In genomic region chr2:93521571-93521970, GRCm38 (mm10) we compare ENCODE assay signal across 19 mouse cellular contexts. TPM values are rescaled to one million over a fixed set of nuclear protein-coding genes. Genes with fewer than 3 reads are reported as not detected.
DNase-seq lines count a peak whose midpoint lies in the region; ATAC-seq and TF ChIP-seq lines count a peak whose summit lies in the region.
"Had no signal": no experiment of that assay in that cellular context is flagged by ENCODE, and none has a peak within 500 bp of the region (broad histone marks: within the 10 kb centered on the region; RNA-seq: fewer than 3 reads in every experiment).

No protein-coding gene starts in this region.

- H3K27ac ChIP-seq in hindbrain, embryonic 12.5 days, result peak overlapping the region; percentile 48; the same call in 1 of the 2 replicates
- H3K27ac ChIP-seq in hindbrain, embryonic 11.5 days (ENCODE audit: low read depth, low read length), result no peak overlapping the region
- peak overlapping the region; percentile 83 for H3K27ac ChIP-seq in embryonic facial prominence, embryonic 13.5 days
- peak overlapping the region; percentile 37 for H3K27ac ChIP-seq in hindbrain, postnatal 0 days
- peak overlapping the region; percentile 62; the same call in 1 of the 2 replicates for H3K27ac ChIP-seq in neural tube, embryonic 14.5 days (ENCODE audit: low read depth, low read length)
- H3K27ac ChIP-seq: liver, embryonic 15.5 days had no signal

- H3K4me1 ChIP-seq in hindbrain, embryonic 12.5 days, result peaks cover 11% of the 10 kb centered on the region
- no peaks in the 10 kb centered on the region for H3K4me1 ChIP-seq in hindbrain, embryonic 11.5 days (replicated peaks; ENCODE audit: control insufficient read depth, insufficient read depth, low read length)
- H3K4me1 ChIP-seq in embryonic facial prominence, embryonic 13.5 days, result peaks cover 63% of the 10 kb centered on the region
- no peaks in the 10 kb centered on the region for H3K4me1 ChIP-seq in hindbrain, postnatal 0 days (ENCODE audit: insufficient read depth, low read length)
- peaks cover 6% of the 10 kb centered on the region for H3K4me1 ChIP-seq in neural tube, embryonic 14.5 days (ENCODE audit: control insufficient read depth, insufficient read depth, low read length)
- H3K4me1 ChIP-seq: liver, embryonic 15.5 days had no signal

- DNase-seq in hindbrain, embryonic 11.5 days (ENCODE audit: low spot score), result no peak
- DNase-seq in hindbrain, postnatal 0 days (ENCODE audit: low spot score), result no peak
- DNase-seq in thymus, postnatal 4 days, result no peak
- DNase-seq: kidney, adult 11 months; kidney, postnatal 25 days; thymus, adult 18-20 months had no signal

- H3K9me3 ChIP-seq in hindbrain, embryonic 12.5 days (replicated peaks), result no peaks in the 10 kb centered on the region
- H3K9me3 ChIP-seq in hindbrain, embryonic 11.5 days (ENCODE audit: control insufficient read depth, low read length), result no peaks in the 10 kb centered on the region
- no peaks in the 10 kb centered on the region for H3K9me3 ChIP-seq in embryonic facial prominence, embryonic 13.5 days
- no peaks in the 10 kb centered on the region for H3K9me3 ChIP-seq in hindbrain, postnatal 0 days (ENCODE audit: low read length)
- no peaks in the 10 kb centered on the region for H3K9me3 ChIP-seq in neural tube, embryonic 14.5 days (ENCODE audit: control insufficient read depth, low read length)
- H3K9me3 ChIP-seq: liver, embryonic 15.5 days had no signal

- no peaks in the 10 kb centered on the region for H3K27me3 ChIP-seq in hindbrain, embryonic 12.5 days
- H3K27me3 ChIP-seq in hindbrain, embryonic 11.5 days (ENCODE audit: control insufficient read depth, insufficient read depth, low read length), result no peaks in the 10 kb centered on the region
- no peaks in the 10 kb centered on the region for H3K27me3 ChIP-seq in embryonic facial prominence, embryonic 13.5 days
- no peaks in the 10 kb centered on the region for H3K27me3 ChIP-seq in hindbrain, postnatal 0 days (ENCODE audit: insufficient read depth, low read length)
- H3K27me3 ChIP-seq in neural tube, embryonic 14.5 days (ENCODE audit: control insufficient read depth, insufficient read depth, low read length), result no peaks in the 10 kb centered on the region
- H3K27me3 ChIP-seq: liver, embryonic 15.5 days had no signal

- TF ChIP-seq CTCF in hindbrain, postnatal 0 days (IDR thresholded peaks at IDR 0.05; ENCODE audit: low read depth), result no peak

- ATAC-seq in hindbrain, embryonic 12.5 days (ENCODE audit: low FRiP score), result no peak
- ATAC-seq in hindbrain, embryonic 11.5 days (ENCODE audit: low FRiP score), result no peak
- no peak for ATAC-seq in embryonic facial prominence, embryonic 13.5 days (ENCODE audit: insufficient number of reproducible peaks, insufficient read depth, low FRiP score, low TSS enrichment, low read depth)
- ATAC-seq in hindbrain, postnatal 0 days, result peak; percentile 13; the same call in 1 of the 2 replicates
- peak; percentile 44; the same call in 1 of the 2 replicates for ATAC-seq in neural tube, embryonic 14.5 days (ENCODE audit: low read depth)
- no peak for ATAC-seq in megakaryocyte progenitor cell, adult 5-6 weeks (replicated peaks; ENCODE audit: poor library complexity)
- ATAC-seq: Patski had no signal

- 0 out of 2 replicates have a peak overlapping the region, but pooled peaks have one; percentile 15 for H3K4me2 ChIP-seq in hindbrain, embryonic 12.5 days (replicated peaks)
- no peak overlapping the region for H3K4me2 ChIP-seq in hindbrain, embryonic 11.5 days (replicated peaks; ENCODE audit: low read depth, low read length)
- peak overlapping the region; percentile 40 for H3K4me2 ChIP-seq in embryonic facial prominence, embryonic 13.5 days
- peak overlapping the region; percentile 8; the same call in 1 of the 2 replicates for H3K4me2 ChIP-seq in hindbrain, postnatal 0 days (ENCODE audit: low read depth, low read length)
- no peak overlapping the region for H3K4me2 ChIP-seq in neural tube, embryonic 14.5 days (ENCODE audit: low read depth, low read length)
- H3K4me2 ChIP-seq: liver, embryonic 15.5 days had no signal

- WGBS in hindbrain, embryonic 12.5 days, result 77% methylated on average over 6 of the region's 6 CpGs
- 83% methylated on average over 6 of the region's 6 CpGs for WGBS in hindbrain, embryonic 11.5 days
- WGBS in embryonic facial prominence, embryonic 13.5 days, result 54% methylated on average over 6 of the region's 6 CpGs
- 35% methylated on average over 6 of the region's 6 CpGs for WGBS in hindbrain, postnatal 0 days
- 34% methylated on average over 6 of the region's 6 CpGs for WGBS in neural tube, embryonic 14.5 days

- no peaks in the 10 kb centered on the region for H3K36me3 ChIP-seq in hindbrain, embryonic 12.5 days
- no peaks in the 10 kb centered on the region for H3K36me3 ChIP-seq in hindbrain, embryonic 11.5 days (ENCODE audit: control insufficient read depth, insufficient read depth, low read length)
- H3K36me3 ChIP-seq in embryonic facial prominence, embryonic 13.5 days, result no peaks in the 10 kb centered on the region
- no peaks in the 10 kb centered on the region for H3K36me3 ChIP-seq in hindbrain, postnatal 0 days (ENCODE audit: insufficient read depth, low read length)
- H3K36me3 ChIP-seq in neural tube, embryonic 14.5 days (ENCODE audit: control insufficient read depth, insufficient read depth, low read length), result no peaks in the 10 kb centered on the region
- H3K36me3 ChIP-seq: liver, embryonic 15.5 days had no signal

- H3K9ac ChIP-seq in hindbrain, embryonic 12.5 days, result no peak overlapping the region
- no peak overlapping the region for H3K9ac ChIP-seq in hindbrain, embryonic 11.5 days (ENCODE audit: low read depth, low read length)
- H3K9ac ChIP-seq in embryonic facial prominence, embryonic 13.5 days, result 0 out of 2 replicates have a peak overlapping the region, but pooled peaks have one; percentile 27
- H3K9ac ChIP-seq in hindbrain, postnatal 0 days (replicated peaks; ENCODE audit: low read length), result no peak overlapping the region
- no peak overlapping the region for H3K9ac ChIP-seq in neural tube, embryonic 14.5 days (replicated peaks; ENCODE audit: low read depth, low read length)
- H3K9ac ChIP-seq: liver, embryonic 15.5 days had no signal

- H3K4me3 ChIP-seq in hindbrain, embryonic 12.5 days, result no peak overlapping the region
- no peak overlapping the region for H3K4me3 ChIP-seq in hindbrain, embryonic 11.5 days (ENCODE audit: low read depth, low read length)
- no peak overlapping the region for H3K4me3 ChIP-seq in embryonic facial prominence, embryonic 13.5 days
- no peak overlapping the region for H3K4me3 ChIP-seq in hindbrain, postnatal 0 days (ENCODE audit: low read length)
- H3K4me3 ChIP-seq in neural tube, embryonic 14.5 days (ENCODE audit: low read depth, low read length), result no peak overlapping the region
- H3K4me3 ChIP-seq: liver, embryonic 15.5 days had no signal

RNA-seq across cellular contexts. Expression of gene Gm10803, which starts 38.8 kb away (rescaled TPM):
- polyA plus RNA-seq in hindbrain, embryonic 12.5 days (2016; fragmentation: Nextera tagmentation; extraction: Ambion mirVana), result not detected in 2 replicates
- not detected in 2 replicates for polyA plus RNA-seq in hindbrain, embryonic 11.5 days (2014; fragmentation: Nextera tagmentation; extraction: Ambion mirVana)
- not detected in 2 replicates for polyA plus RNA-seq in embryonic facial prominence, embryonic 13.5 days (2015; fragmentation: Nextera tagmentation; extraction: Ambion mirVana)
- not detected in 2 replicates for total RNA-seq in hindbrain, postnatal 0 days (2014; rRNA removed)
- polyA plus RNA-seq in hindbrain, postnatal 0 days (2015; fragmentation: Nextera tagmentation; extraction: Ambion mirVana), result not detected in 2 replicates
- not detected in 2 replicates for polyA plus RNA-seq in neural tube, embryonic 14.5 days (2014; fragmentation: Nextera tagmentation; extraction: Ambion mirVana)
- total RNA-seq in megakaryocyte progenitor cell, adult 5-6 weeks (2015), result not detected in 2 replicates
- not detected in 2 replicates for total RNA-seq in megakaryocyte progenitor cell, adult 5-6 weeks (2017)
- total RNA-seq: CH12.LX; gastrocnemius, postnatal 10 days; layer of hippocampus, postnatal 14 days; left cerebral cortex, postnatal 36 days had no signal
- polyA plus RNA-seq: cerebellum, adult 2 months; cortical plate, adult 2 months; heart, embryonic 16.5 days; liver, embryonic 15.5 days; Patski had no signal

RNA-seq across cellular contexts. Expression of gene Cd82, which starts 58.6 kb away (rescaled TPM):
- 13.2 and 15.4 TPM in 2 replicates for polyA plus RNA-seq in hindbrain, embryonic 12.5 days (2016; fragmentation: Nextera tagmentation; extraction: Ambion mirVana)
- 6.2 and 6.3 TPM in 2 replicates for polyA plus RNA-seq in hindbrain, embryonic 11.5 days (2014; fragmentation: Nextera tagmentation; extraction: Ambion mirVana)
- 34.8 and 40.4 TPM in 2 replicates for polyA plus RNA-seq in embryonic facial prominence, embryonic 13.5 days (2015; fragmentation: Nextera tagmentation; extraction: Ambion mirVana)
- total RNA-seq in hindbrain, postnatal 0 days (2014; rRNA removed), result 12.4 and 14.2 TPM in 2 replicates
- 21.8 and 25.1 TPM in 2 replicates for polyA plus RNA-seq in hindbrain, postnatal 0 days (2015; fragmentation: Nextera tagmentation; extraction: Ambion mirVana)
- 8.1 and 11.9 TPM in 2 replicates for polyA plus RNA-seq in neural tube, embryonic 14.5 days (2014; fragmentation: Nextera tagmentation; extraction: Ambion mirVana)
- total RNA-seq in megakaryocyte progenitor cell, adult 5-6 weeks (2015), result 15.0 and 20.2 TPM in 2 replicates
- total RNA-seq in megakaryocyte progenitor cell, adult 5-6 weeks (2017), result 23.9 and 31.2 TPM in 2 replicates

Comparison
In these comparisons a context has a peak if more than half of its experiments do, and no peak if none do; other contexts are left out.
1. ATAC-seq: peak in hindbrain, postnatal 0 days (single experiment) and neural tube, embryonic 14.5 days (single experiment); none in hindbrain, embryonic 12.5 days (single experiment), hindbrain, embryonic 11.5 days (single experiment), embryonic facial prominence, embryonic 13.5 days (single experiment) and megakaryocyte progenitor cell, adult 5-6 weeks (single experiment).
2. H3K4me2 ChIP-seq: peak in hindbrain, embryonic 12.5 days (single experiment), embryonic facial prominence, embryonic 13.5 days (single experiment) and hindbrain, postnatal 0 days (single experiment); none in hindbrain, embryonic 11.5 days (single experiment) and neural tube, embryonic 14.5 days (single experiment).